Mouse (Mus musculus) heart, embryonic 13.5 days (tissue): ENCODE measurements around the gene Nmur1. TPM values are rescaled to one million over a fixed set of nuclear protein-coding genes. Genes with fewer than 3 reads are reported as not detected.
A peak's percentile ranks its signal among the peaks of the same experiment; 100 is the strongest.

ENCODE experiments used
- ATAC-seq: fragments of 200-750 bp; cut with Nextera tagmentation; 2 replicates; pipeline ENCODE4 v1.8.0; 2017; ENCODE audit warnings: moderate TSS enrichment; ENCODE audit not compliant: insufficient number of reproducible peaks, low FRiP score, low TSS enrichment; ENCODE audit errors: extremely low read depth
- H3K27ac ChIP-seq: fragments of 300-500 bp; sonication (generic); replicated peaks from 2 replicates; pipeline ENCODE4 v1.5.1; 2015; ENCODE audit warnings: moderate library complexity, mild to moderate bottlenecking, inconsistent platforms
- H3K27me3 ChIP-seq: fragments of 300-500 bp; sonication (generic); replicated peaks from 2 replicates; pipeline ENCODE4 v1.6.1; 2015; ENCODE audit warnings: mild to moderate bottlenecking, inconsistent platforms
- H3K36me3 ChIP-seq: fragments of 300-500 bp; sonication (generic); 2 replicates; pipeline ENCODE4 v1.6.1; 2015; ENCODE audit warnings: mild to moderate bottlenecking, inconsistent platforms
- H3K4me1 ChIP-seq: fragments of 300-500 bp; sonication (generic); 2 replicates; pipeline ENCODE4 v1.6.1; 2015; ENCODE audit warnings: inconsistent platforms
- H3K4me2 ChIP-seq: fragments of 300-500 bp; sonication (generic); 2 replicates; pipeline ENCODE4 v1.6.1; 2015; ENCODE audit warnings: inconsistent platforms, mild to moderate bottlenecking, moderate library complexity
- H3K4me3 ChIP-seq: fragments of 300-500 bp; sonication (generic); 2 replicates; pipeline ENCODE4 v1.5.1; 2015; ENCODE audit warnings: moderate library complexity, mild to moderate bottlenecking, inconsistent platforms
- H3K9ac ChIP-seq: fragments of 300-500 bp; sonication (generic); 2 replicates; pipeline ENCODE4 v1.6.1; 2015; ENCODE audit warnings: inconsistent platforms, mild to moderate bottlenecking, moderate library complexity
- H3K9me3 ChIP-seq: fragments of 300-500 bp; sonication (generic); 2 replicates; pipeline ENCODE4 v1.6.1; 2016; ENCODE audit warnings: inconsistent platforms
- WGBS: fragments of 180-500 bp; shearing (Covaris S2); methylation state at CpG from one replicate; pipeline ENCODE4 v1.1.7; 2015; ENCODE audit warnings: mixed read lengths; 5-methylcytosine and 5-hydroxymethylcytosine counted together
- polyA plus RNA-seq: library from polyadenylated mRNA; unstranded; fragments of >200 nt; fragmentation: Nextera tagmentation; extraction: Ambion mirVana; gene quantifications from 2 replicates; pipeline ENCODE4 v1.2.1, GENCODE M21; 2015

Gene Nmur1
- polyA plus RNA-seq, 1 experiment from 2014 or later: not detected

GRCm38 (mm10) chr1:86440171-86440886 lies 14.3 kb upstream of the Nmur1 start:
- Histone ChIP-seq H3K4me3 (peak overlapping the region; percentile 56), H3K4me2 (peak overlapping the region; percentile 93), H3K36me3 (no peaks in the 10 kb centered on the region), H3K4me1 (peaks cover 77% of the 10 kb centered on the region), H3K27me3 (no peaks in the 10 kb centered on the region), H3K9me3 (no peaks in the 10 kb centered on the region), H3K27ac (peak overlapping the region; percentile 100), H3K9ac (peak overlapping the region; percentile 88)
- peak; percentile 61 for ATAC-seq
- WGBS: 5% methylated on average over 18 of the region's 18 CpGs

- Histone ChIP-seq H3K4me2 (peak overlapping the region; percentile 93), H3K4me3 (no peak overlapping the region), H3K36me3 (no peaks in the 10 kb centered on the region), H3K9ac (peak overlapping the region; percentile 70), H3K4me1 (peaks cover 84% of the 10 kb centered on the region), H3K9me3 (no peaks in the 10 kb centered on the region), H3K27ac (peak overlapping the region; percentile 100), H3K27me3 (no peaks in the 10 kb centered on the region)
- ATAC-seq: no peak
- WGBS: 7% methylated on average over 8 of the region's 8 CpGs
These were observed 13.6 kb upstream of the Nmur1 start for GRCm38 (mm10) chr1:86439487-86440170.

- no peak for ATAC-seq
- Histone ChIP-seq H3K36me3 (no peaks in the 10 kb centered on the region), H3K4me1 (peaks cover 83% of the 10 kb centered on the region), H3K9ac (no peak overlapping the region), H3K4me3 (no peak overlapping the region), H3K4me2 (no peak overlapping the region), H3K27me3 (no peaks in the 10 kb centered on the region), H3K27ac (peak overlapping the region; percentile 100), H3K9me3 (no peaks in the 10 kb centered on the region)
- 78% methylated on average over 2 of the region's 2 CpGs for WGBS
These were observed 12.5 kb upstream of the Nmur1 start for GRCm38 (mm10) chr1:86438501-86438900.

GRCm38 (mm10) chr1:86438014-86438319 lies 11.9 kb upstream of the Nmur1 start:
- peak overlapping the region; percentile 54 for H3K27ac ChIP-seq
- 38% methylated on average over 6 of the region's 6 CpGs for WGBS
- H3K4me1 ChIP-seq: peaks cover 83% of the 10 kb centered on the region

GRCm38 (mm10) chr1:86437219-86438013 lies 11.4 kb upstream of the Nmur1 start:
- Histone ChIP-seq H3K9ac (no peak overlapping the region; the same call in 1 of the 2 replicates), H3K4me2 (no peak overlapping the region), H3K4me3 (no peak overlapping the region), H3K27ac (peak overlapping the region; percentile 54), H3K9me3 (no peaks in the 10 kb centered on the region), H3K27me3 (no peaks in the 10 kb centered on the region), H3K4me1 (peaks cover 84% of the 10 kb centered on the region), H3K36me3 (no peaks in the 10 kb centered on the region)
- ATAC-seq: no peak
- 61% methylated on average over 9 of the region's 9 CpGs for WGBS

More at GRCm38 (mm10) chr1:86438014-86438319, 11.9 kb upstream of the Nmur1 start:
- Histone ChIP-seq H3K4me2 (no peak overlapping the region), H3K9ac (no peak overlapping the region; the same call in 1 of the 2 replicates), H3K4me3 (no peak overlapping the region), H3K27me3 (no peaks in the 10 kb centered on the region), H3K9me3 (no peaks in the 10 kb centered on the region), H3K36me3 (no peaks in the 10 kb centered on the region)
- ATAC-seq: no peak

- Histone ChIP-seq H3K9ac (peak overlapping the region; percentile 84), H3K4me2 (peak overlapping the region; percentile 69), H3K4me3 (peak overlapping the region; percentile 47), H3K4me1 (peaks cover 72% of the 10 kb centered on the region), H3K36me3 (no peaks in the 10 kb centered on the region), H3K27ac (peak overlapping the region; percentile 97), H3K27me3 (no peaks in the 10 kb centered on the region), H3K9me3 (no peaks in the 10 kb centered on the region)
- no peak; the same call in 1 of the 2 replicates for ATAC-seq
- 26% methylated on average over 13 of the region's 13 CpGs for WGBS
These were observed 9.3 kb upstream of the Nmur1 start for GRCm38 (mm10) chr1:86435302-86435821.

GRCm38 (mm10) chr1:86434439-86435201 lies 8.6 kb upstream of the Nmur1 start:
- Histone ChIP-seq H3K4me3 (peak overlapping the region; percentile 47), H3K4me2 (peak overlapping the region; percentile 69), H3K36me3 (no peaks in the 10 kb centered on the region), H3K9ac (peak overlapping the region; percentile 84), H3K4me1 (peaks cover 65% of the 10 kb centered on the region), H3K9me3 (no peaks in the 10 kb centered on the region), H3K27ac (peak overlapping the region; percentile 97), H3K27me3 (no peaks in the 10 kb centered on the region)
- WGBS: 3% methylated on average over 46 of the region's 46 CpGs
- ATAC-seq: peak; percentile 93

- peaks cover 59% of the 10 kb centered on the region for H3K4me1 ChIP-seq
- H3K9ac ChIP-seq: peak overlapping the region; percentile 83
These were observed 8.0 kb upstream of the Nmur1 start for GRCm38 (mm10) chr1:86434001-86434400.

GRCm38 (mm10) chr1:86433359-86433758 lies 7.3 kb upstream of the Nmur1 start:
- no peaks in the 10 kb centered on the region for H3K27me3 ChIP-seq
- peak overlapping the region; percentile 69 for H3K4me2 ChIP-seq
- 0 out of 2 replicates have a peak overlapping the region, but pooled peaks have one; percentile 47 for H3K4me3 ChIP-seq
- H3K27ac ChIP-seq: peak overlapping the region; percentile 97
- no peaks in the 10 kb centered on the region for H3K9me3 ChIP-seq
- peak overlapping the region; percentile 83 for H3K9ac ChIP-seq
- no peaks in the 10 kb centered on the region for H3K36me3 ChIP-seq
- no peak for ATAC-seq
- 75% methylated on average over 7 of the region's 7 CpGs for WGBS
- peaks cover 53% of the 10 kb centered on the region for H3K4me1 ChIP-seq

More at GRCm38 (mm10) chr1:86434001-86434400, 8.0 kb upstream of the Nmur1 start:
- H3K27me3 ChIP-seq: no peaks in the 10 kb centered on the region
- H3K36me3 ChIP-seq: no peaks in the 10 kb centered on the region
- peak overlapping the region; percentile 69 for H3K4me2 ChIP-seq
- peak; percentile 27 for ATAC-seq
- no peaks in the 10 kb centered on the region for H3K9me3 ChIP-seq
- peak overlapping the region; percentile 47 for H3K4me3 ChIP-seq
- 2% methylated on average over 12 of the region's 12 CpGs for WGBS
- H3K27ac ChIP-seq: peak overlapping the region; percentile 97

GRCm38 (mm10) chr1:86432778-86433177 lies 6.8 kb upstream of the Nmur1 start:
- 41% methylated on average over 4 of the region's 4 CpGs for WGBS
- Histone ChIP-seq H3K4me3 (no peak overlapping the region), H3K36me3 (no peaks in the 10 kb centered on the region), H3K9me3 (no peaks in the 10 kb centered on the region), H3K4me1 (peaks cover 47% of the 10 kb centered on the region), H3K4me2 (no peak overlapping the region), H3K27ac (0 out of 2 replicates have a peak overlapping the region, but pooled peaks have one; percentile 97), H3K27me3 (no peaks in the 10 kb centered on the region), H3K9ac (no peak overlapping the region)
- no peak for ATAC-seq
